Mouse (Mus musculus) intestine, embryonic 16.5 days (tissue): ENCODE measurements at regions not wholly inside any gene's neighbourhood (a gene's known extent, or its start where the extent isn't known, plus 50 kb on each side); places are given as distances from the start of the nearest gene placed in this dataset.

Experiments used
- ATAC-seq: fragments of 200-750 bp; cut with Nextera tagmentation; 2 replicates; pipeline ENCODE4 v1.8.0; 2017; ENCODE audit warnings: moderate TSS enrichment, moderate library complexity
- H3K27ac ChIP-seq: fragments of 300-500 bp; sonication (generic); 2 replicates; pipeline ENCODE4 v1.5.1; 2014; ENCODE audit warnings: mild to moderate bottlenecking, low read length
- H3K27me3 ChIP-seq: fragments of 300-500 bp; sonication (generic); replicated peaks from 2 replicates; pipeline ENCODE4 v1.6.1; 2014; ENCODE audit warnings: low read length, control low read depth, mixed read lengths; ENCODE audit not compliant: control insufficient read depth, insufficient read depth
- H3K36me3 ChIP-seq: fragments of 300-500 bp; sonication (generic); 2 replicates; pipeline ENCODE4 v1.6.1; 2014; ENCODE audit warnings: low read length, control low read depth; ENCODE audit not compliant: control insufficient read depth, insufficient read depth
- H3K4me1 ChIP-seq: fragments of 300-500 bp; sonication (generic); 2 replicates; pipeline ENCODE4 v1.6.1; 2014; ENCODE audit warnings: low read length, control low read depth, mixed read lengths; ENCODE audit not compliant: control insufficient read depth, insufficient read depth
- H3K4me2 ChIP-seq: fragments of 300-500 bp; sonication (generic); 2 replicates; pipeline ENCODE4 v1.6.1; 2014; ENCODE audit warnings: low read depth, low read length, control low read depth
- H3K4me3 ChIP-seq: fragments of 300-500 bp; sonication (generic); 2 replicates; pipeline ENCODE4 v1.5.1; 2014; ENCODE audit warnings: mild to moderate bottlenecking, low read length
- H3K9ac ChIP-seq: fragments of 300-500 bp; sonication (generic); 2 replicates; pipeline ENCODE4 v1.6.1; 2014; ENCODE audit warnings: low read depth, low read length
- H3K9me3 ChIP-seq: fragments of 300-500 bp; sonication (generic); 2 replicates; pipeline ENCODE4 v1.6.1; 2016; ENCODE audit warnings: low read length, control low read depth; ENCODE audit not compliant: control insufficient read depth
- WGBS: fragments of 180-500 bp; shearing (Covaris S2); extraction: QIAGEN DNeasy Blood & Tissue Kit; methylation state at CpG from one replicate; pipeline ENCODE4 v1.1.7; 2014; 5-methylcytosine and 5-hydroxymethylcytosine counted together

GRCm38 (mm10) chr2:160085999-160086398, 248.0 kb downstream of the Gm826 start:
- ATAC-seq: no peak
- H3K4me3 ChIP-seq: no peak overlapping the region
- WGBS: 71% methylated on average over 4 of the region's 4 CpGs
- no peaks in the 10 kb centered on the region for H3K36me3 ChIP-seq
- no peaks in the 10 kb centered on the region for H3K27me3 ChIP-seq
- no peaks in the 10 kb centered on the region for H3K9me3 ChIP-seq
- H3K27ac ChIP-seq: no peak overlapping the region
- no peaks in the 10 kb centered on the region for H3K4me1 ChIP-seq
- H3K9ac ChIP-seq: no peak overlapping the region
- no peak overlapping the region for H3K4me2 ChIP-seq

- H3K9ac ChIP-seq: no peak overlapping the region
- WGBS: 84% methylated on average over 4 of the region's 4 CpGs
- H3K4me2 ChIP-seq: no peak overlapping the region
- no peak for ATAC-seq
- no peak overlapping the region for H3K27ac ChIP-seq
- no peaks in the 10 kb centered on the region for H3K9me3 ChIP-seq
- no peak overlapping the region for H3K4me3 ChIP-seq
- H3K4me1 ChIP-seq: no peaks in the 10 kb centered on the region
- no peaks in the 10 kb centered on the region for H3K36me3 ChIP-seq
- H3K27me3 ChIP-seq: no peaks in the 10 kb centered on the region
Measured at GRCm38 (mm10) chr2:160083674-160084073, 250.3 kb downstream of the Gm826 start.

DNA sequence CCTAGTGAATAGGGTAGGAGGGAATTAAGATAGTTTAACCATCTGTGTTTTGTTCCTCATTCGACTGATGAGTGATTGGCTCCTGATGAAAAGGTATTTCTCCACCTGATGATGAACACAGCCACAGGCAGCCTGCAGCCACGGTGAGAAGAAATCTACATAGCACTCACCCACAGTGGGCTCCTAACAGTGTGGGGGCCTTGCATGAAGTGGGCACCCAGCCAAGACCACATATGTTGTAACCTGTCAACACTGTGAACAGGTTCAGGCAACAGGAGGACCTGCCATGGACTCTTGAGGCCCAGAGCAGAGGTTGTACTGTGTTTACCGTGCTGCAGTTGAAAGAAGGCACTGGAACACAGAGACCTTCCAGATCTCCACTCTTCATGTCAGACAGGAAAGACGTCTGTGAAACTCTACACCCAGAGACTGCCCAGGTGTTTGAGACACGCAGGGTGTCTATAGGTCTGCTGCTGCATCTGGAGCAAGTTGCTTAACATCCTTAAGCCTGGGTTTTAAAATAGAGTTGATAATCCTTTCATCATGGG, 251.8 kb downstream of the Gm826 start:
- Histone ChIP-seq H3K36me3 (no peaks in the 10 kb centered on the region), H3K4me2 (no peak overlapping the region), H3K9me3 (no peaks in the 10 kb centered on the region), H3K9ac (no peak overlapping the region), H3K27ac (no peak overlapping the region), H3K27me3 (no peaks in the 10 kb centered on the region), H3K4me3 (no peak overlapping the region), H3K4me1 (no peaks in the 10 kb centered on the region)
- ATAC-seq: no peak
- 47% methylated on average over 5 of the region's 5 CpGs for WGBS

- H3K4me3 ChIP-seq: no peak overlapping the region
- 0 out of 2 replicates have a peak, but pooled peaks cover 5% of the 10 kb centered on the region for H3K4me1 ChIP-seq
- H3K9me3 ChIP-seq: no peaks in the 10 kb centered on the region
- H3K9ac ChIP-seq: no peak overlapping the region
- no peak overlapping the region for H3K4me2 ChIP-seq
- 63% methylated on average over 3 of the region's 3 CpGs for WGBS
- H3K27ac ChIP-seq: no peak overlapping the region
- no peak for ATAC-seq
- H3K36me3 ChIP-seq: no peaks in the 10 kb centered on the region
- no peaks in the 10 kb centered on the region for H3K27me3 ChIP-seq
Measured at GRCm38 (mm10) chr2:160075694-160076093, 258.3 kb downstream of the Gm826 start.

GRCm38 (mm10) chr2:160070441-160070840, 263.5 kb downstream of the Gm826 start:
- H3K27ac ChIP-seq: no peak overlapping the region
- H3K36me3 ChIP-seq: no peaks in the 10 kb centered on the region
- no peak for ATAC-seq
- no peak overlapping the region for H3K4me3 ChIP-seq
- H3K9me3 ChIP-seq: no peaks in the 10 kb centered on the region
- no peak overlapping the region for H3K4me2 ChIP-seq
- no peaks in the 10 kb centered on the region for H3K27me3 ChIP-seq
- peaks cover 3% of the 10 kb centered on the region for H3K4me1 ChIP-seq
- WGBS: 79% methylated on average over 2 of the region's 2 CpGs
- H3K9ac ChIP-seq: no peak overlapping the region

DNA sequence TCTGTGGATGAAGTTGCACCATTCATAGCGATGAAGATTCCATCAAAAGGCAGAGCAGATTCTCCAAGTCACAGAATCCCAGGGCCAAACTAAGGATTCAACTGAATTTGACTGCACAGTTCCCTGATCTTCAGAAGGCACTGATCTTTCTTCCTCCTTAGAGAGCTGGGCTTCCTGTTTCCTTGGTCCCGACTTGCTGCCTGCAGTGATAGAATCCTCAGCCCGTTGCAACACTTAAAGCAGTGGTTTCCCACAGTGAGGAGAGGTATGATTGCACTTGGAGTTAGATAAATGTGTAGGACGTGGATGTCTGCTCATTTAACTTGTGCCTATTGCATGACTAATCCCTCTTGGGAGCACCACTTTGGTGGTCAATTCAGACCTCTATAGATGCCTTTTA, 265.2 kb downstream of the Gm826 start:
- H3K36me3 ChIP-seq: no peaks in the 10 kb centered on the region
- peaks cover 3% of the 10 kb centered on the region for H3K4me1 ChIP-seq
- no peak overlapping the region for H3K27ac ChIP-seq
- WGBS: 78% methylated on average over 4 of the region's 4 CpGs
- H3K9ac ChIP-seq: no peak overlapping the region
- H3K27me3 ChIP-seq: no peaks in the 10 kb centered on the region
- no peak overlapping the region for H3K4me2 ChIP-seq
- H3K9me3 ChIP-seq: no peaks in the 10 kb centered on the region
- no peak overlapping the region for H3K4me3 ChIP-seq
- no peak for ATAC-seq

GRCm38 (mm10) chr2:160067904-160068303, 266.1 kb downstream of the Gm826 start:
- no peaks in the 10 kb centered on the region for H3K9me3 ChIP-seq
- no peaks in the 10 kb centered on the region for H3K27me3 ChIP-seq
- no peak overlapping the region for H3K4me3 ChIP-seq
- H3K27ac ChIP-seq: no peak overlapping the region
- 76% methylated on average over 9 of the region's 9 CpGs for WGBS
- peaks cover 3% of the 10 kb centered on the region for H3K4me1 ChIP-seq
- H3K4me2 ChIP-seq: no peak overlapping the region
- H3K9ac ChIP-seq: no peak overlapping the region
- no peaks in the 10 kb centered on the region for H3K36me3 ChIP-seq
- ATAC-seq: no peak

DNA sequence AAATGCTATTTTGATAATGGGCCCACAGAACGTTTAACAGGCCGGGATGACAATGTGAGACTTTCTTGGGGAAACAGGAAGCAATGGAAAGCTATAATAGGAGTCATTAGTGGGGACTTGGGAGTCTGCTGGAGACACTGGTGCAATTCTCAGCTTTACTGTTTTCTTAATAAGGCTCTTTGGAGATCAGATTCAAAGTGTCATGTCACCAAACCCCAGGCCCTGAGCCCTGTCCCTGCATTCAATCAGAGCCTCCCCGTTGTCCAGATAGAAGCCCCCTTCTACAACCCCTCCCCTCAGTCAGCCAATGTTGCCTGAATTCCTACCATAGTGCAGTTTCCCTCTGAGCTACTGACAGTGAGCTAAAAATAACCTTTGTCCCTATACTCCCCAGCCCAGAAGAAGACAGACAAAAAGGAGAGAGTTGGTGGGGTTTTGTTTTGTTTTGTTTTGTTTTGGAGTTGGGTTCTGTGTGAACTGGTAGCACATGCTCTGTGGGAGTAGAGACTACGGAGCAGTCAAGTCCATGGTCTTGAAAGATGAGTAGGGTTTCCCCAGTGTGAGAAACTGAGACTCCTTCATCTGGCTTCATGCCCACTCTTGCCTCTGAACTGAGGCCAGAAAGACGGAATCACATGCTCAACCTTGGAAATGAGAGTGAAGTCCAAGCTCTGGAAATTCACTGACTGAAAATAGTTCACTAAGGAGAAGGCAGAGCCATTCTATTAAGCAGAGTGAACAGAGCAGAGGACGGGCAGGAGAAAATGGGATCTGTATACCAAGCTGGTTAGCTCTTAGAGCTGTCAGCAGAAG, 267.3 kb downstream of the Gm826 start:
- peak; percentile 83 for ATAC-seq
- peak overlapping the region; percentile 37 for H3K4me2 ChIP-seq
- H3K4me3 ChIP-seq: no peak overlapping the region
- no peaks in the 10 kb centered on the region for H3K9me3 ChIP-seq
- no peaks in the 10 kb centered on the region for H3K27me3 ChIP-seq
- no peak overlapping the region for H3K9ac ChIP-seq
- no peaks in the 10 kb centered on the region for H3K36me3 ChIP-seq
- WGBS: 42% methylated on average over 6 of the region's 6 CpGs
- H3K27ac ChIP-seq: peak overlapping the region; percentile 73
- H3K4me1 ChIP-seq: peaks cover 7% of the 10 kb centered on the region

GRCm38 (mm10) chr2:160062148-160062937, 271.6 kb downstream of the Gm826 start:
- H3K4me1 ChIP-seq: peaks cover 7% of the 10 kb centered on the region
- H3K36me3 ChIP-seq: no peaks in the 10 kb centered on the region
- no peak overlapping the region for H3K9ac ChIP-seq
- no peak overlapping the region for H3K27ac ChIP-seq
- WGBS: 48% methylated on average over 4 of the region's 4 CpGs
- no peak overlapping the region for H3K4me3 ChIP-seq
- no peaks in the 10 kb centered on the region for H3K9me3 ChIP-seq
- ATAC-seq: peak; percentile 47
- H3K4me2 ChIP-seq: no peak overlapping the region
- no peaks in the 10 kb centered on the region for H3K27me3 ChIP-seq
